Mouse (Mus musculus): ENCODE measurements around the gene Polr3c. TPM values are rescaled to one million over a fixed set of nuclear protein-coding genes. Genes with fewer than 3 reads are reported as not detected.
A peak's percentile ranks its signal among the peaks of the same experiment; 100 is the strongest.
"Not testable (repeated sequence)": the region's sequence is repeated elsewhere in the genome, so short reads cannot be mapped to it uniquely, and the experiment has no call there.

The Polr3c gene
- polyA plus RNA-seq, 1 experiment from 2014 or later, result 27.1 TPM

GRCm38 (mm10) chr3:96686057-96686456 is 41.4 kb downstream of the Polr3c start:
- not testable (repeated sequence) for H3K4me1 ChIP-seq (ENCODE audit: control insufficient read depth in 2 of 2, insufficient read depth in 2 of 2, low read length in 2 of 2); H3K9ac ChIP-seq (ENCODE audit: low read length); ATAC-seq (ENCODE audit: insufficient number of reproducible peaks, insufficient read depth, low FRiP score, low read depth); H3K4me3 ChIP-seq (ENCODE audit: control insufficient read depth in 1 of 2, insufficient read depth in 1 of 2, low read depth in 1 of 2, low read length in 2 of 2); H3K27ac ChIP-seq (replicated peaks in 1 of 2; ENCODE audit: control insufficient read depth in 1 of 2, insufficient read depth in 1 of 2, low read depth in 2 of 2, low read length in 2 of 2); H3K4me2 ChIP-seq (ENCODE audit: low read length); H3K36me3 ChIP-seq (ENCODE audit: control insufficient read depth, insufficient read depth, low read length); H3K9me3 ChIP-seq (ENCODE audit: control insufficient read depth, low read length)
- peaks cover 32% of the 10 kb centered on the region for H3K27me3 ChIP-seq (ENCODE audit: control insufficient read depth, insufficient read depth, low read length)
- 93% methylated on average over 5 of the region's 5 CpGs for WGBS

GRCm38 (mm10) chr3:96684822-96685156 is 42.6 kb downstream of the Polr3c start:
- no peaks in the 10 kb centered on the region for H3K9me3 ChIP-seq (ENCODE audit: control insufficient read depth, low read length)
- peak overlapping the region; percentile 19 to 33 for H3K4me3 ChIP-seq (ENCODE audit: control insufficient read depth in 1 of 2, insufficient read depth in 1 of 2, low read depth in 1 of 2, low read length in 2 of 2)
- H3K36me3 ChIP-seq (ENCODE audit: control insufficient read depth, insufficient read depth, low read length), result no peaks in the 10 kb centered on the region
- no peak overlapping the region for H3K27ac ChIP-seq (replicated peaks in 1 of 2; ENCODE audit: control insufficient read depth in 1 of 2, insufficient read depth in 1 of 2, low read depth in 2 of 2, low read length in 2 of 2)
- ATAC-seq (ENCODE audit: insufficient number of reproducible peaks, insufficient read depth, low FRiP score, low read depth), result no peak
- peaks cover 45% of the 10 kb centered on the region for H3K27me3 ChIP-seq (ENCODE audit: control insufficient read depth, insufficient read depth, low read length)
- WGBS, result 8% methylated on average over 28 of the region's 28 CpGs
- peaks cover 0 to 3% of the 10 kb centered on the region in 2 experiments; a peak in 1 of 4 replicates for H3K4me1 ChIP-seq (ENCODE audit: control insufficient read depth in 2 of 2, insufficient read depth in 2 of 2, low read length in 2 of 2)
- peak overlapping the region; percentile 71 for H3K4me2 ChIP-seq (ENCODE audit: low read length)
- peak overlapping the region; percentile 65 for H3K9ac ChIP-seq (ENCODE audit: low read length)

GRCm38 (mm10) chr3:96684151-96684821 is 43.1 kb downstream of the Polr3c start:
- Histone ChIP-seq H3K4me3 (ENCODE audit: control insufficient read depth in 1 of 2, insufficient read depth in 1 of 2, low read depth in 1 of 2, low read length in 2 of 2) (peak overlapping the region; percentile 19 to 33), H3K27ac (replicated peaks in 1 of 2; ENCODE audit: control insufficient read depth in 1 of 2, insufficient read depth in 1 of 2, low read depth in 2 of 2, low read length in 2 of 2) (no peak overlapping the region), H3K9me3 (ENCODE audit: control insufficient read depth, low read length) (no peaks in the 10 kb centered on the region), H3K9ac (ENCODE audit: low read length) (peak overlapping the region; percentile 65), H3K36me3 (ENCODE audit: control insufficient read depth, insufficient read depth, low read length) (no peaks in the 10 kb centered on the region), H3K27me3 (ENCODE audit: control insufficient read depth, insufficient read depth, low read length) (peaks cover 49% of the 10 kb centered on the region), H3K4me2 (ENCODE audit: low read length) (peak overlapping the region; percentile 71), H3K4me1 (ENCODE audit: control insufficient read depth in 2 of 2, insufficient read depth in 2 of 2, low read length in 2 of 2) (peaks cover 0 to 3% of the 10 kb centered on the region in 2 experiments; a peak in 1 of 4 replicates)
- 36% methylated on average over 17 of the region's 17 CpGs for whole genome bisulfite sequencing
- no peak for ATAC-seq (ENCODE audit: insufficient number of reproducible peaks, insufficient read depth, low FRiP score, low read depth)

GRCm38 (mm10) chr3:96683496-96683895 is 43.9 kb downstream of the Polr3c start:
- no peak overlapping the region for H3K4me2 ChIP-seq (ENCODE audit: low read length)
- no peak overlapping the region for H3K9ac ChIP-seq (ENCODE audit: low read length)
- H3K4me1 ChIP-seq (ENCODE audit: control insufficient read depth in 2 of 2, insufficient read depth in 2 of 2, low read length in 2 of 2), result peaks cover 0 to 3% of the 10 kb centered on the region in 2 experiments; a peak in 1 of 4 replicates
- H3K4me3 ChIP-seq (ENCODE audit: control insufficient read depth in 1 of 2, insufficient read depth in 1 of 2, low read depth in 1 of 2, low read length in 2 of 2), result no peak overlapping the region
- 77% methylated on average over 3 of the region's 3 CpGs for WGBS
- ATAC-seq (ENCODE audit: insufficient number of reproducible peaks, insufficient read depth, low FRiP score, low read depth), result no peak
- no peak overlapping the region for H3K27ac ChIP-seq (replicated peaks in 1 of 2; ENCODE audit: control insufficient read depth in 1 of 2, insufficient read depth in 1 of 2, low read depth in 2 of 2, low read length in 2 of 2)
- H3K27me3 ChIP-seq (ENCODE audit: control insufficient read depth, insufficient read depth, low read length), result peaks cover 49% of the 10 kb centered on the region
- no peaks in the 10 kb centered on the region for H3K36me3 ChIP-seq (ENCODE audit: control insufficient read depth, insufficient read depth, low read length)
- H3K9me3 ChIP-seq (ENCODE audit: control insufficient read depth, low read length), result no peaks in the 10 kb centered on the region

- ATAC-seq (ENCODE audit: insufficient number of reproducible peaks, insufficient read depth, low FRiP score, low read depth), result no peak
- H3K27me3 ChIP-seq (ENCODE audit: control insufficient read depth, insufficient read depth, low read length), result peaks cover 46% of the 10 kb centered on the region
- no peak overlapping the region for H3K4me3 ChIP-seq (ENCODE audit: control insufficient read depth in 1 of 2, insufficient read depth in 1 of 2, low read depth in 1 of 2, low read length in 2 of 2)
- no peaks in the 10 kb centered on the region for H3K9me3 ChIP-seq (ENCODE audit: control insufficient read depth, low read length)
- H3K4me2 ChIP-seq (ENCODE audit: low read length), result no peak overlapping the region
- no peak overlapping the region for H3K9ac ChIP-seq (ENCODE audit: low read length)
- no peaks in the 10 kb centered on the region for H3K36me3 ChIP-seq (ENCODE audit: control insufficient read depth, insufficient read depth, low read length)
- H3K27ac ChIP-seq (replicated peaks in 1 of 2; ENCODE audit: control insufficient read depth in 1 of 2, insufficient read depth in 1 of 2, low read depth in 2 of 2, low read length in 2 of 2), result no peak overlapping the region
- WGBS, result 21% methylated on average over 12 of the region's 12 CpGs
- H3K4me1 ChIP-seq (ENCODE audit: control insufficient read depth in 2 of 2, insufficient read depth in 2 of 2, low read length in 2 of 2), result peaks cover 0 to 3% of the 10 kb centered on the region in 2 experiments; a peak in 1 of 4 replicates
Measured at GRCm38 (mm10) chr3:96680269-96680956, 47.0 kb downstream of the Polr3c start.

- peaks cover 36% of the 10 kb centered on the region for H3K27me3 ChIP-seq (ENCODE audit: control insufficient read depth, insufficient read depth, low read length)
- no peaks in the 10 kb centered on the region for H3K9me3 ChIP-seq (ENCODE audit: control insufficient read depth, low read length)
Measured at GRCm38 (mm10) chr3:96679159-96679674, 48.2 kb downstream of the Polr3c start.

GRCm38 (mm10) chr3:96678456-96678855 is 49.0 kb downstream of the Polr3c start:
- H3K27ac ChIP-seq (replicated peaks in 1 of 2; ENCODE audit: control insufficient read depth in 1 of 2, insufficient read depth in 1 of 2, low read depth in 2 of 2, low read length in 2 of 2), result no peak overlapping the region
- peaks cover 29% of the 10 kb centered on the region for H3K27me3 ChIP-seq (ENCODE audit: control insufficient read depth, insufficient read depth, low read length)
- H3K9me3 ChIP-seq (ENCODE audit: control insufficient read depth, low read length), result no peaks in the 10 kb centered on the region
- H3K4me2 ChIP-seq (ENCODE audit: low read length), result no peak overlapping the region
- no peak overlapping the region for H3K9ac ChIP-seq (ENCODE audit: low read length)
- WGBS, result 61% methylated on average over 7 of the region's 7 CpGs
- H3K36me3 ChIP-seq (ENCODE audit: control insufficient read depth, insufficient read depth, low read length), result no peaks in the 10 kb centered on the region
- no peaks in the 10 kb centered on the region for H3K4me1 ChIP-seq (ENCODE audit: control insufficient read depth in 2 of 2, insufficient read depth in 2 of 2, low read length in 2 of 2)
- H3K4me3 ChIP-seq (ENCODE audit: control insufficient read depth in 1 of 2, insufficient read depth in 1 of 2, low read depth in 1 of 2, low read length in 2 of 2), result no peak overlapping the region
- ATAC-seq (ENCODE audit: insufficient number of reproducible peaks, insufficient read depth, low FRiP score, low read depth), result no peak

More at GRCm38 (mm10) chr3:96679159-96679674, 48.2 kb downstream of the Polr3c start:
- no peak overlapping the region for H3K4me3 ChIP-seq (ENCODE audit: control insufficient read depth in 1 of 2, insufficient read depth in 1 of 2, low read depth in 1 of 2, low read length in 2 of 2)
- no peak for ATAC-seq (ENCODE audit: insufficient number of reproducible peaks, insufficient read depth, low FRiP score, low read depth)
- H3K36me3 ChIP-seq (ENCODE audit: control insufficient read depth, insufficient read depth, low read length), result no peaks in the 10 kb centered on the region
- H3K9ac ChIP-seq (ENCODE audit: low read length), result no peak overlapping the region
- H3K4me2 ChIP-seq (ENCODE audit: low read length), result no peak overlapping the region
- H3K4me1 ChIP-seq (ENCODE audit: control insufficient read depth in 2 of 2, insufficient read depth in 2 of 2, low read length in 2 of 2), result no peaks in the 10 kb centered on the region
- no peak overlapping the region for H3K27ac ChIP-seq (replicated peaks in 1 of 2; ENCODE audit: control insufficient read depth in 1 of 2, insufficient read depth in 1 of 2, low read depth in 2 of 2, low read length in 2 of 2)
- 9% methylated on average over 5 of the region's 5 CpGs for WGBS

Data from heart, embryonic 14.5 days (tissue).